Mouse (Mus musculus): ENCODE measurements around the gene Slc39a10. TPM values are rescaled to one million over a fixed set of nuclear protein-coding genes. Genes with fewer than 3 reads are reported as not detected.

Slc39a10 gene
- total RNA-seq, 1 experiment, result 71.5 TPM

DNA sequence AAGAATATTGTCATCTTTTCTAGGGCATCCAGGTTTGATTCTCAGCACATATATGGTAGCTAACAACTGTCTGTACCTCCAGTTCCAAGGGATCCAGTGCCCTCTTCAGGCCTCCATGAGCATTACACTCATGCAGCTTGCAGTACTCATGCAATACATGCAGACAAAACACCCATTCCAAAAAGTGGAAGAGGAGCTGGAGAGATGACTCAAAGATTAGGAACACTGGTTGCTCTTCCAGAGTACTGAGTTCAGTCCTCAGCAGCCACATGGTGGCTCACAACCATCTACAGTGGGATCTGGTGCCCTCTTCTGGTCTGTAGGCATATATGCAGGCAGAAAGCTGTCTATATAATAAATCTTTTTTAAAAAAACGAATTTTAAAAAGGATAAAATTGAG is 21.7 kb upstream of the Slc39a10 start:
- Histone ChIP-seq H3K9me3 (ENCODE audit: control insufficient read depth, insufficient read depth, low read depth, low read length) (no peaks in the 10 kb centered on the region), H3K4me3 (ENCODE audit: insufficient read depth in 1 of 2, low read depth in 1 of 2, low read length in 2 of 2, poor library complexity in 1 of 2, severe bottlenecking in 1 of 2) (no peak overlapping the region), H3K27ac (ENCODE audit: insufficient read depth, low read depth, low read length, poor library complexity, severe bottlenecking) (no peak overlapping the region), H3K36me3 (ENCODE audit: control insufficient read depth, insufficient read depth, low read length, poor library complexity, severe bottlenecking) (no peaks in the 10 kb centered on the region), H3K4me1 (ENCODE audit: control insufficient read depth in 2 of 2, insufficient read depth in 2 of 2, low read length in 2 of 2, poor library complexity in 1 of 2) (0 out of 4 replicates have a peak, but pooled peaks cover 0 to 3% of the 10 kb centered on the region in 2 experiments), H3K9ac (ENCODE audit: insufficient read depth, low read depth, low read length, poor library complexity, severe bottlenecking) (no peak overlapping the region)
- no peak for DNase-seq (ENCODE audit: low read depth, low spot score)
- TF ChIP-seq MAFK (IDR thresholded peaks at IDR 0.05; ENCODE audit: insufficient read depth, low read depth, low read length) (no peak), HCFC1 (IDR thresholded peaks at IDR 0.05; ENCODE audit: borderline replicate concordance, insufficient read depth, low read length) (no peak), ZC3H11A (IDR thresholded peaks at IDR 0.05; ENCODE audit: borderline replicate concordance, low read depth, low read length) (peak; percentile 39; the same call in 1 of the 2 replicates), CHD2 (IDR thresholded peaks at IDR 0.05; ENCODE audit: low read depth, low read length) (no peak)
- in situ Hi-C loops (cut with MboI; ENCODE audit: low sequenced_read_pairs in 2 of 2, unreplicated experiment in 2 of 2), result no loop called here

DNA sequence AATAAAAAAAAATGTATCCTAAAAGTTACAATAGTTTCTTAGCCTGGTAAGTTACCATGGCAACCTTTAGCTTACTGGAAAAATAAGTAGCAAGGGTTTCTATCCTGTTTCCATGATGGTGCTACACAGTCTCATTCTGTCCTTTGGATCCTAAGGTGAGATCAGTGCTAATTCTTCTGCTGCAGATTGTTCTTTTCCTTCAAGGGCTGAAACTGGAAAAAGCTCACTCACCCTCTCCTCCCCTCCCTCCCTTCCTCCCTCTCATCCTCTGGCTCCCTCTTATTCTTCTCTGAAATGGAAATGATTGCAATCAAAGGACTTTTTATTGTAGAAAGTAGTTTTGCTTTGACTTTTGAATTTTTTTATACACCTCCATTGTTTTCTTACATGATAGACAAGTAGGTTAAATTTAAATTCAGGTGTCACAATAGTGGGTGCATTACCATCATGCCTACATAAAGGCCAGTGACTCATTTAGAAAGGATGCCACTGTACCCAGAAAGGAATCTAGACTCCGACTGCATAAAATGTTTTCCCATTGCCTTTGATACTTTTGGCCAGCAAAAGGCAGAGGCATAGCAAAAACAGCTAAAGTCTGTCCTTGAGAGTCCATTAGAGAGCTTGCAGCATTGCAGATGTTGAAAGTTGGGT is 20.0 kb upstream of the Slc39a10 start:
- H3K36me3 ChIP-seq (ENCODE audit: control insufficient read depth, insufficient read depth, low read length, poor library complexity, severe bottlenecking), result no peaks in the 10 kb centered on the region
- TF ChIP-seq HCFC1 (IDR thresholded peaks at IDR 0.05; ENCODE audit: borderline replicate concordance, insufficient read depth, low read length) (no peak), MAFK (IDR thresholded peaks at IDR 0.05; ENCODE audit: insufficient read depth, low read depth, low read length) (no peak), ZNF384 (IDR thresholded peaks at IDR 0.05; ENCODE audit: low read depth, low read length) (no peak)
- 0 out of 4 replicates have a peak, but pooled peaks cover 0 to 3% of the 10 kb centered on the region in 2 experiments for H3K4me1 ChIP-seq (ENCODE audit: control insufficient read depth in 2 of 2, insufficient read depth in 2 of 2, low read length in 2 of 2, poor library complexity in 1 of 2)
- in situ Hi-C loops (cut with MboI; ENCODE audit: low sequenced_read_pairs in 2 of 2, unreplicated experiment in 2 of 2), result no loop called here
- no peaks in the 10 kb centered on the region for H3K9me3 ChIP-seq (ENCODE audit: control insufficient read depth, insufficient read depth, low read depth, low read length)
- no peak overlapping the region for H3K4me3 ChIP-seq (ENCODE audit: insufficient read depth in 1 of 2, low read depth in 1 of 2, low read length in 2 of 2, poor library complexity in 1 of 2, severe bottlenecking in 1 of 2)
- no peak for DNase-seq (ENCODE audit: low read depth, low spot score)
- no peak overlapping the region for H3K27ac ChIP-seq (ENCODE audit: insufficient read depth, low read depth, low read length, poor library complexity, severe bottlenecking)
- no peak overlapping the region for H3K9ac ChIP-seq (ENCODE audit: insufficient read depth, low read depth, low read length, poor library complexity, severe bottlenecking)

DNA sequence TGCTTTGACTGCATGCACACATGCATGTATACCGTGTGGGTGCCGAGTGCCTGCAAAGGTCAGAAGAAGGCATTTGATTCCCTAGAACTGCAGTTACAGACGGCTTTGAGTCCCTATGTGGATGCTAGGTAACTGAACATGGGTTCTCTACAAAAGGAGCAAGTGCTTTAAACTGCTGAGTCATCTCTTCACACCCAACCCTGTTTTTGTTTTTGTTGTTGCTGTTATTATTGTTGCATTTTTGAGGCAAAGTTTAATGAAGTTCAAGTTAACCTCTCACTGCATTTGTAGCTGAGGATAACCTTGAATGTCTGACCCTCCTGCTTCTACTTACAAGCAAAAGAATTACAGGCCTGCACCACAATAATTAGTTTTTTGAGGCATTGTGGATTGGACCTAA is 17.5 kb upstream of the Slc39a10 start:
- H3K9me3 ChIP-seq (ENCODE audit: control insufficient read depth, insufficient read depth, low read depth, low read length), result no peaks in the 10 kb centered on the region
- in situ Hi-C loops (cut with MboI; ENCODE audit: low sequenced_read_pairs in 2 of 2, unreplicated experiment in 2 of 2), result no loop called here
- TF ChIP-seq ZNF384 (IDR thresholded peaks at IDR 0.05; ENCODE audit: low read depth, low read length) (no peak), MAFK (IDR thresholded peaks at IDR 0.05; ENCODE audit: insufficient read depth, low read depth, low read length) (peak; percentile 78), HCFC1 (IDR thresholded peaks at IDR 0.05; ENCODE audit: borderline replicate concordance, insufficient read depth, low read length) (no peak), CHD2 (IDR thresholded peaks at IDR 0.05; ENCODE audit: low read depth, low read length) (no peak)
- DNase-seq (ENCODE audit: low read depth, low spot score), result no peak
- H3K27ac ChIP-seq (ENCODE audit: insufficient read depth, low read depth, low read length, poor library complexity, severe bottlenecking), result no peak overlapping the region
- H3K4me3 ChIP-seq (ENCODE audit: insufficient read depth in 1 of 2, low read depth in 1 of 2, low read length in 2 of 2, poor library complexity in 1 of 2, severe bottlenecking in 1 of 2), result no peak overlapping the region
- no peaks in the 10 kb centered on the region for H3K36me3 ChIP-seq (ENCODE audit: control insufficient read depth, insufficient read depth, low read length, poor library complexity, severe bottlenecking)
- no peak overlapping the region for H3K9ac ChIP-seq (ENCODE audit: insufficient read depth, low read depth, low read length, poor library complexity, severe bottlenecking)
- no peaks in the 10 kb centered on the region for H3K4me1 ChIP-seq (ENCODE audit: control insufficient read depth in 2 of 2, insufficient read depth in 2 of 2, low read length in 2 of 2, poor library complexity in 1 of 2)

DNA sequence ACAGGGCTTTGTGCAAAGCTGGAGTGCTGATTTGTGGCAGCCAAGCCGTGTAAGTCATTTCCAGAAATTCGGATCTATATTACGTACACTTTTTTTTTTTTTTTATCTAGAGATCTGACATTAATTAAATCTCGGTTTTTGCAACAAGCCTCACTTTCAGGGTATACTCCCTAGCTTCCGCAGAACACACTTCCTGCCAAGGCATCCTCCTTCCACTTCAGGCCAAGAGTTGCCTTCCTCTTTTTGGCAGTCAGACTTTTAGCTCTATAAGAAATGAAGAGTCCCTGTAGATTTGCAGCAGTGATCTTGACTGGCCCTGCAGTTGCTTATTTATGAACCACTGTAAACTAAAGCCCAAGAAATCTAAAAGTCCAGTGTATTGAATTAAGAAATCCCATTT is 13.1 kb upstream of the Slc39a10 start:
- no peaks in the 10 kb centered on the region for H3K4me1 ChIP-seq (ENCODE audit: control insufficient read depth in 2 of 2, insufficient read depth in 2 of 2, low read length in 2 of 2, poor library complexity in 1 of 2)
- H3K36me3 ChIP-seq (ENCODE audit: control insufficient read depth, insufficient read depth, low read length, poor library complexity, severe bottlenecking), result no peaks in the 10 kb centered on the region
- TF ChIP-seq ZC3H11A (IDR thresholded peaks at IDR 0.05; ENCODE audit: borderline replicate concordance, low read depth, low read length), result no peak
- TF ChIP-seq HCFC1 (IDR thresholded peaks at IDR 0.05; ENCODE audit: borderline replicate concordance, insufficient read depth, low read length), result no peak
- no peak for TF ChIP-seq MAFK (IDR thresholded peaks at IDR 0.05; ENCODE audit: insufficient read depth, low read depth, low read length)
- TF ChIP-seq ZNF384 (IDR thresholded peaks at IDR 0.05; ENCODE audit: low read depth, low read length), result no peak
- no peak for TF ChIP-seq CHD2 (IDR thresholded peaks at IDR 0.05; ENCODE audit: low read depth, low read length)
- in situ Hi-C loops (cut with MboI; ENCODE audit: low sequenced_read_pairs in 2 of 2, unreplicated experiment in 2 of 2), result no loop called here
- no peaks in the 10 kb centered on the region for H3K9me3 ChIP-seq (ENCODE audit: control insufficient read depth, insufficient read depth, low read depth, low read length)
- H3K27ac ChIP-seq (ENCODE audit: insufficient read depth, low read depth, low read length, poor library complexity, severe bottlenecking), result no peak overlapping the region
- no peak for DNase-seq (ENCODE audit: low read depth, low spot score)
- H3K4me3 ChIP-seq (ENCODE audit: insufficient read depth in 1 of 2, low read depth in 1 of 2, low read length in 2 of 2, poor library complexity in 1 of 2, severe bottlenecking in 1 of 2), result no peak overlapping the region
- H3K9ac ChIP-seq (ENCODE audit: insufficient read depth, low read depth, low read length, poor library complexity, severe bottlenecking), result no peak overlapping the region
